Mouse (Mus musculus): ENCODE measurements around the gene Gm3029. TPM values are rescaled to one million over a fixed set of nuclear protein-coding genes. Genes with fewer than 3 reads are reported as not detected.

Gene Gm3029
- 0.18 TPM in 1 of 2 replicates, not detected in the other for polyA plus RNA-seq (2015; fragmentation: Nextera tagmentation; extraction: Ambion mirVana)

GRCm38 (mm10) chr14:3931456-3931855 is at the start of gene Gm3029:
TSS of gene Gm3029 (plus strand) at chr14:3931756.

DNA sequence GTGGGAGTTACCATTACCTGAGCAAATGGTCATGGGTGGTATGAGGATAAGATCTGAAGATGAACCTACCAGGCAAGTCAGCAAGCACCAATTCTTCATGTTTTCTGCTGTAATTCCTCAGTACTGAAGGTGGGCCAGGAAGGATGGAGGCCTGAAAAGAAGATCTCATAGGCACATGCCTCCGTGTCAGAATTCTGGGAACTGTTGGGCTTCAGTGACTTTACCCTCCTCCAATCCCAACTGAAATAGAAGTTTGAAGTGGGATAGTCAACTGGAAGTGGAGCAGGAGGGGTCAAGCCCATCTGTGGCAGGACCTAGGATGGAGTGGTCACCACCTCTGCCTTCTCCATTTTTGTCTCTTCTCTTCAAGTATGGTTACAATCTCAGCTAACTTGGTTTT is 47.7 kb upstream of the Gm3029 start, which contains the start of gene Gm2916:
TSS of gene Gm2916 (plus strand) at position 301 of the 400 bp plus-strand sequence.

GRCm38 (mm10) chr14:3963247-3963646 is 31.7 kb downstream of the Gm3029 start, which contains the start of gene Gm3095:
TSS of gene Gm3095 (plus strand) at chr14:3963547.

Other genes with a start within 250 kb of the Gm3029 start
- gene Gm3043, start 243.0 kb upstream of the Gm3029 start, polyA plus RNA-seq (2015; fragmentation: Nextera tagmentation; extraction: Ambion mirVana): not detected in 2 replicates
- gene Gm3002, start 121.7 kb upstream of the Gm3029 start, polyA plus RNA-seq (2015; fragmentation: Nextera tagmentation; extraction: Ambion mirVana): not detected in 2 replicates
- not detected in 2 replicates for gene Gm3033, start 85.5 kb upstream of the Gm3029 start, polyA plus RNA-seq (2015; fragmentation: Nextera tagmentation; extraction: Ambion mirVana)
- not detected in 2 replicates for gene Gm2916, start 47.6 kb upstream of the Gm3029 start, polyA plus RNA-seq (2015; fragmentation: Nextera tagmentation; extraction: Ambion mirVana)
- not detected in 2 replicates for gene Gm3095, start 31.8 kb downstream of the Gm3029 start, polyA plus RNA-seq (2015; fragmentation: Nextera tagmentation; extraction: Ambion mirVana)
- not detected in 2 replicates for gene Gm3099, start 66.6 kb downstream of the Gm3029 start, polyA plus RNA-seq (2015; fragmentation: Nextera tagmentation; extraction: Ambion mirVana)
- 0.10 and 0.22 TPM in 2 replicates for gene Gm5796, start 92.2 kb downstream of the Gm3029 start, polyA plus RNA-seq (2015; fragmentation: Nextera tagmentation; extraction: Ambion mirVana)
- not detected in 2 replicates for gene Gm3115, start 152.4 kb downstream of the Gm3029 start, polyA plus RNA-seq (2015; fragmentation: Nextera tagmentation; extraction: Ambion mirVana)
- 0.21 TPM in 1 of 2 replicates, not detected in the other for gene Gm8108, start 178.8 kb downstream of the Gm3029 start, polyA plus RNA-seq (2015; fragmentation: Nextera tagmentation; extraction: Ambion mirVana)
- gene Gm3127, start 233.3 kb downstream of the Gm3029 start, polyA plus RNA-seq (2015; fragmentation: Nextera tagmentation; extraction: Ambion mirVana): not detected in 2 replicates